Mouse (Mus musculus) liver, embryonic 14.5 days (tissue): ENCODE data around the gene Socs1.

Source experiments
- CTCF ChIP-seq: IDR thresholded peaks from 2 replicates; pipeline ENCODE4 v1.5.1; 2016; ENCODE audit warnings: antibody characterized with exemption, low read depth, control low read depth
- EP300 ChIP-seq: IDR thresholded peaks from 2 replicates; pipeline ENCODE4 v1.6.1; 2016; ENCODE audit warnings: antibody characterized with exemption, low read depth

- TF ChIP-seq EP300 (no peak), CTCF (no peak)
Observed at GRCm38 (mm10) chr16:10827766-10828460, 42.6 kb upstream of the Socs1 start.
